Mouse (Mus musculus) gastrocnemius, adult 18-20 months (tissue): ENCODE results near the gene Majin. TPM values are rescaled to one million over a fixed set of nuclear protein-coding genes. Genes with fewer than 3 reads are reported as not detected.
A peak's percentile ranks its signal among the peaks of the same experiment; 100 is the strongest.

Source experiments
- DNase-seq: peaks from one replicate; pipeline ENCODE4 v3.0.0; 2021; ENCODE audit warnings: low spot score
- long read RNA-seq, 2 experiments: library from polyadenylated mRNA; stranded (forward); transcript quantifications; one replicate each; pipeline ENCODE4 v2.0.0; 2021
- total RNA-seq, 2 experiments: library from RNA; stranded (reverse); gene quantifications; 2 replicates each; pipeline ENCODE4 v1.2.3; 2021

Gene Majin
- not detected for total RNA-seq
- long read RNA-seq, experiment 1: 0 reads
- long read RNA-seq, experiment 2: 0 reads

DNA sequence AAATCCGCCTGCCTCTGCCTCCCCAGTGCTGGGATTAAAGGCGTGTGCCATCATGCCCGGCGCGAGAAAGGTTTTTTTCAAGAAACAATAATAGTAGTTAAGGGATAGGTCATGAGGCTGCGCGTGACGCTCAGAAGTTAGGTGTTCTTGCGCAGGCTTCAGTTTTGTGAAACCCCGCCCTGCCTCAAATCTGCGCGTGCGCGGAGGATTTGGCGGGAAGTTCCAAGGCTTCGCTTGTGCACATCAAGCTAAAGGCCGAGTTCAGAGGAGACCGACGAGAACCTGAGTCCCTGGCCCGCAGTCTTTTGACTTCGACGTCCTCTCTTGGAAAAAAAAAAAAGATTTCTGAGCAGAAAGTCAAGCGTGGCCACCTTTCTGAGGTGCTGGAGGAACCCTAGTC lies at the start of gene Majin:
Gene Majin (plus strand): TSS at position 258 of the 400 bp plus-strand sequence.
- no peak for DNase-seq

DNA sequence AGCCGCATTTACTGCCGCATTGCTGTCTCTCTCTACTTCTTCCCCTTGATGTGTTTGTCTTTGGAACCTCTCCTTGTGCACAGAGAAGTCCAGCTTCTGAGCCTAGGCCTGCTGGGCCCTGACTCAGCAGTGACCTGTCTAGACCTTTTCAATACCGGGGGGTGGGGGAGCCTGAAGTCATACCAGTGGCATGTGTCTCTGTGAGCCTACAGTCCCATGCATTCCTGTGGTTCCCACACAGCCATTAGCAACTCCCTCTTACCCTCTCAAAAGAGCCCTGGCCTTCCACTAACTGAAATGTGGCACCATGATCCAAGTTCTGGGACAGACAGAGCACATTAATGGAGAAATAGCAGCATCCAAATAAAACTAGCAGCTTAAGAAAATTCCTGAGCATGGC lies 47.8 kb upstream of the Majin start:
- DNase-seq: no peak

GRCm38 (mm10) chr19:6139701-6140100 lies 44.5 kb upstream of the Majin start:
- no peak for DNase-seq

GRCm38 (mm10) chr19:6140374-6140677 lies 43.9 kb upstream of the Majin start:
- DNase-seq: no peak

DNA sequence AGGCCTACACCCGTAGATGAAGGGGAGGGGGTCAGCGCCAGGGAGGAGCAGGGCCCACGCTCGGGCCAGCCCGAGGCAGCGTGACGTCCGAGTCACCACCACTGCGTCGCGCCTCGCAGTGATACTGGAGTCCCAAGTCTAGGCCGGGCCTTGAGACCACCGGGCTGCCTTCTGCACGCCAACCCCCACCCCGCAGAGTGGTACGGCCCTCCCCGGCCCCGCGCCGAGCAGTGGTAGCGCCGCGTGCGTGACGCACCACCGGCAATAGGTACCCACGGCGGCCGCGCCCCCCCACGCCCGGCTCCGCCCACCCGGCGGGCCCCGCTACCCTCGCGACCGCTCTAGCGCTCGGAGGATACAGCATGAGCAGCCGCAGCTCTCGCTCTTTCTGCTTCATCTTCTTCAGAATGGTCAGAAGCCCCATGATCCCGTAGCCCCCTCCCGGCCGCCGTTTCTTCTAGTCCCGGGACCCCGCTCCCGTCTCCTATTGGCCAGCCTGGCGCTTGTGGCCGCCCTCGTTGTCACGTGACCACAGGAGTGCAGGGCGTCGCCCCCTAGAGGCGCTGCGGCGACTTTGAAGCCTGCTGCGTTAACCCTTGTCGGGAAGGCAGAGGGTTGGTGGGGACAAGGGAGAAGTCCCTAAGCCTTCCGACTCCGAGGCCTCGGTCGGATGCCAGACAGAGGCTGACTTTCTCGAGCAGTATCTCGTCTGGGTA lies 43.4 kb upstream of the Majin start, which contains the start of gene Batf2:
Gene Batf2 (plus strand): TSS at position 306 of the 716 bp plus-strand sequence.
- peak; percentile 91 for DNase-seq

GRCm38 (mm10) chr19:6141394-6141749 lies 42.8 kb upstream of the Majin start, which contains the start of gene Arl2:
Arl2 (minus strand) TSS chr19:6141548.
- DNase-seq: peak; percentile 82

- no peak for DNase-seq
Measured at GRCm38 (mm10) chr19:6144842-6145241, 39.3 kb upstream of the Majin start.

- DNase-seq: no peak
Measured at GRCm38 (mm10) chr19:6155174-6155573, 29.0 kb upstream of the Majin start.

GRCm38 (mm10) chr19:6156372-6156771 lies 27.8 kb upstream of the Majin start:
- DNase-seq: no peak

- DNase-seq: no peak
Measured at GRCm38 (mm10) chr19:6157220-6157619, 27.0 kb upstream of the Majin start.

- DNase-seq: peak; percentile 27
Measured at GRCm38 (mm10) chr19:6163872-6164547, 20.2 kb upstream of the Majin start.

DNA sequence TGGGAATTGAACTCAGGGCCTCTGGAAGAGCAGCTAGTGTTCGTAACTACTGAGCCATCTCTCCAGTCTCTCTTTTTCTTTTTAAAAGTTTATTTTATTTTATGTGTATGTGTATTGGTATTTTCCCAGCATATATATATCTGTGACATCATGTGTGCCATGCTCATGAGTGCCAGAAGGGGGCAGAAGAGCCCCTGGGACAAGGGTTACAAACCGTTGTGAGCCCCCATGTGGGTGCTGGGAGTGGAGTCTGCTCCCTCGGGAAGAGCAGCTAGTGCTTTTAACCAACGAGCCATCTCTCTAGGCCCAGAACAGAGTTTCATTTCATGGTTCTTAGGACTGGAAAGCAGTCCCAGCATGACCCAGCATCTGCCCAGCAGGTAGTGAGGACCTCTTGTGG lies 17.4 kb upstream of the Majin start:
- no peak for DNase-seq

- DNase-seq: no peak
Measured at GRCm38 (mm10) chr19:6171215-6171614, 13.0 kb upstream of the Majin start.

DNA sequence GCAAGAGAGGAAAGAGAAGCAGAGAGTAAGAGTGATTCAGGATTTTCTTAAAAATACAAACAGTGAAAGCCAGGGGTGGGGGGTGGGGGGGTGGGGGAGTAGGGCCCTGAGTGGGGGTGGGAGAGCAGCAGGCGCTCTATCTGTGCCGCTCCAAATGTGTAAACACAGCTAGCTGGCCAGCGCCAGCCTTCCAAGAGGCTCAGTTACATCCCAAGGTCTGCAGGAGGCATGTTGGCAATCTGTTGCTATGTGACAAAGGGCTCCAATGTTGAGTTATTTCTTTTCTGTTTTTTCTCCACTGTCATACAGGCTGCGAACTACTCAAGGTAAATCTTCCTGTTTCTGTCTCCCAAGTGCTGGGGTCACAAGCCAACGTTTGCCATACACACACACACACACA lies 9.4 kb upstream of the Majin start:
- DNase-seq: no peak

- no peak for DNase-seq
Measured at GRCm38 (mm10) chr19:6178775-6179174, 5.4 kb upstream of the Majin start.

GRCm38 (mm10) chr19:6181629-6182028 lies 2.6 kb upstream of the Majin start:
- DNase-seq: no peak

GRCm38 (mm10) chr19:6182534-6182933 lies 1.7 kb upstream of the Majin start:
- no peak for DNase-seq

DNA sequence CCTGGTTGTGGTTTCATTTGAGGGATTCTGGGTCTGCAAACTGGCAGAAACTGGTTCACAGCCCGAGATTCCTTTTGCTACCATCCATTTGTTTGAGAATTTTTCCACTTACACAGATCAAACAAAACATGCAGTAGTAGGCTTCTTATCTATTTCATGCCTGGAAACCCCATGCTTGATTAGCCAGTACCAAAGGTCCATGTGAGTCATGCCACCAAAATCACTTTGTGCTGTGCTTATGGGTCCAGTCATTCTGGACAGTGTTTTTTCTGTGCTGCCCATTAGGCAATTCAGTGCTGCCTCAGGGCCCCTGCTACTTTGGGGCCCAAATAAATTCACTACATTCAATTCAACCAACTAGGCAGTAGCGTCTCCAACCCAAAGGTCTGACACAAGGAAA lies 20.1 kb downstream of the Majin start:
- no peak for DNase-seq

DNA sequence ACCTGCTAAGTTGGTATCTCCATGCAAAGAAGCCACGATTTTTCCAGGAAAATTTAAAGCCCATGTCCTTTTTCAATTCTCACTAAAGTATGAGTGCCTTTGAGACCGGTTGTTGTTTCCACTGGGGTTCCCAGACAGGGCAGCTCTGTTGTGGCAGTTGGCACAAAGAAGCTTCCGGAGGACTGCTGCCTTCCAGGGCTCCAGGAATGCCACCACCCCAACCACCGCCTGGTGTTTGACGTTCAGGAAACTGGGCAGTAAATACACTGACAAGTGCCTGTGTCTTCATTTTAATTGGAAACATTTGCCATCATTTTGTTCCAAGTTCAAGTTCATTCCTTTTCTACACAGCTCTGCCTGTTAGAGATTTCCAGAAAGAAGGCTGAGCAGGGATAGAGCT lies 22.5 kb downstream of the Majin start:
- no peak for DNase-seq

DNA sequence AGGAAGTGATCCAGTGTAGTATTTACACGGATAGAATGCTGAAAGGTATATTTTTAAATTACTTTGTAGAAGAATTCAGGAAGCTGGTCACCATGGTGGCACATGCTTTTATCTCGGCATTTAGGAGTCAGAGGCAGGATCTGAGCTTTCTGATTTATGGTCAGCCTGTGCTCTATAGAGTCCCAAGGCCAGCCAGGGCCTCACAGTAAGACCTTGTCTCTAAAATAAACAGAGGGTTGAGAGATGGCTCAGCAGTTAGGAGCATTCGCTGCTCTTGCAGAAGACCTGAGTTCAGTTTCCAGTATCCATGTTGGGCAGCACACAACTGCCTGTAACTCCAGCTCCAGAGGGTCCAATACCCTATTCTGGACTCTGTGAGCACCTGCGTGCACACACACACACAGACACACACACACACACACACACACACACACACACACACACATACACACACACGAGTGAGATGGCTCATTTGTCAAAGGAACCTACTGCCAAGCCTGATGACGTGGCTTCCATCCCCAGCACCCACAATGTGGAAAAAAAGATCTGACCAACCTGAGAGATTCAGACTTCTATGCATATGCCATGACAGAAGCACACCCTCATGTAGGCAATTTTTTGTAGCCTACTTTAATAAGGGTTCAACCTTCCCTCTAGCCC lies 32.0 kb downstream of the Majin start:
- DNase-seq: no peak

DNA sequence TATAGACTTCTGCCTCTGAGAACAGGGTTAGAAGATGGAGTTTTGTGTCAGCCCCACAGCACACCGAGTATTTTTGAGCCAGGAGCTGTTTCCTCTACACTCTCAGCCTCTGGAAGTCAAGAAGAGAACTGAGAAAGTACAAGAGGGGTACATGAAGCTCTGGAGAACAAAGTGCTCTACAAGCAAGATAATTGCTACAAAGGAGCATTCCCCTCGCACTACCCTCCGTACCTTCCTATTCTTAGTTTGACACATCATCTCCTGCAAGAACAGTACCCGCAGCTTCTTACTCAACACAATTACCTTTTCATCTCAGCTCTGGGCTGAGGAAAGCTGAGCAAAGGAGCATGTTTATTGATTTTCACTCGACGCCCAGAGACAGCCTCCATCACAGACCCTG lies 34.4 kb downstream of the Majin start:
- no peak for DNase-seq

DNA sequence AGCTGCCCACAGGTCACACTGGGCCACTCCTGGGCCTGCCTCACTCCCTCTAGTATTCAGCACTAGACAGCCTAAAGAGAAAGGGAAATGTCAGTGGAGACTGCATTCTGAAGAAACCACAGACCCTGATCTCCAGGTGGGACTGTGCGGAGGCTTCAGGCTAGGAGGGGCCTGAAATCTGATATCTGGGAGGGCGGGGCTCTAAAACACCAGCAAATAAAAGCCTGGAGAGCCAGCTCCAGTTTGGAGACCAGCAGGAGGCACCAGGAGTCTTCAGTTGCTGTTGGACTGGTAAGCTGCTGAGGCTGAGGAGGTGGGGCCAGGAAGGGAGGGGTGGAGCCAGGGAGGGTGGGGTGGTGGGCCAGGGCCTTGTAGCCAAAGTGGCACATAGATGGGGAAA lies 41.9 kb downstream of the Majin start, which contains the start of gene Gpha2:
Gene Gpha2 (plus strand): TSS at position 246 of the 400 bp plus-strand sequence.
- DNase-seq: no peak

DNA sequence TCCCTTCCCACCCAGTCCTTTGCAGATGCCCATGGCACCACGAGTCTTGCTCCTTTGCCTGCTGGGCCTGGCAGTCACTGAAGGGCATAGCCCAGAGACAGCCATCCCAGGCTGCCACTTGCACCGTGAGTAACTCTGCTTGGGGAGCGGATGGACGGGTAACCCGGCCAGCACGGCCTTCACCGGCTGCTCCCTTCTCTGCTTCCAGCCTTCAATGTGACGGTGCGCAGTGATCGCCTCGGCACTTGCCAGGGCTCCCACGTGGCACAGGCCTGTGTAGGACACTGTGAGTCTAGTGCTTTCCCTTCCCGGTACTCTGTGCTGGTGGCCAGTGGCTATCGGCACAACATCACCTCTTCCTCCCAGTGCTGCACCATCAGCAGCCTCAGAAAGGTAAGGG lies 42.6 kb downstream of the Majin start:
- DNase-seq: no peak
